Mouse (Mus musculus): Measurements from ENCODE around the gene Pde3a. TPM values are rescaled to one million over a fixed set of nuclear protein-coding genes. Genes with fewer than 3 reads are reported as not detected.

Gene Pde3a
- polyA plus RNA-seq, 1 experiment from 2014 or later, result 2.8 TPM

DNA sequence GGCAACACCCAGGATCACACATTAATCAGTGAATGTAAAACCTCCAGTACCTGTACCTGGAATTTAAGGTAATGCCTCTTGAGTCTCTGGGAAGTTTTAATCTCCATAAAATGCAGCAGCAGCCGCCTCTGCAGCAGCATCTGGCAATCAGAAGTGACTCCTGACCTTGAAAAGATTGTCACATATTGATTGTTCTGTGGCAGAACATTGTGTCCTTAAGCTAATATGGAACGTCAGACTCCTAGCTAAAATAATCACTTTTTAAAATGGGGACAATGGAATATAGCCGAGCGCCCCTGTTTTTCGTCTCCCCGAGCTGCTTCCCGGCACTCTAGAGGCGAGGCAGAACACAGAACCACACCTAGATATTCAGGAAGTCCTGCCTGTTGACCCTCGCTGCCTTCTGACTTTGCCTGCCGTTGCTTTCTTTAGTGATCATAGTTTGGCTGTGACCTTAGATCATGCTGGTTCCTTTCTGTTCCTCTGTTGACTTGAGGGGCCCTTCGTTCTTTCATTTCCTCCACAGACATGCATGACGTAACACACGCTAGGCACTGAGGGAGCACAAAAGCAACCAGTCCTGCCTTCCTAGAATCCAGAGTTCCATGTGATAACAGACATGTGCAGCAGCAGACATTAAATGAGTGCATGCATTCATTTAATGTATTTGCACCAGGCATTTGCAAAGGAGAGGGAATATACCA, 183.4 kb downstream of the Pde3a start:
- H3K4me1 ChIP-seq, result peaks cover 11% of the 10 kb centered on the region
- H3K36me3 ChIP-seq, result no peaks in the 10 kb centered on the region
- H3K4me3 ChIP-seq, result no peak overlapping the region
- H3K27me3 ChIP-seq (replicated peaks), result no peaks in the 10 kb centered on the region
- no peak for ATAC-seq (ENCODE audit: low FRiP score, low read depth)
- WGBS, result 92% methylated on average over 13 of the region's 13 CpGs
- H3K9me3 ChIP-seq, result no peaks in the 10 kb centered on the region
- H3K9ac ChIP-seq, result no peak overlapping the region
- H3K4me2 ChIP-seq (replicated peaks), result no peak overlapping the region
- H3K27ac ChIP-seq, result no peak overlapping the region

DNA sequence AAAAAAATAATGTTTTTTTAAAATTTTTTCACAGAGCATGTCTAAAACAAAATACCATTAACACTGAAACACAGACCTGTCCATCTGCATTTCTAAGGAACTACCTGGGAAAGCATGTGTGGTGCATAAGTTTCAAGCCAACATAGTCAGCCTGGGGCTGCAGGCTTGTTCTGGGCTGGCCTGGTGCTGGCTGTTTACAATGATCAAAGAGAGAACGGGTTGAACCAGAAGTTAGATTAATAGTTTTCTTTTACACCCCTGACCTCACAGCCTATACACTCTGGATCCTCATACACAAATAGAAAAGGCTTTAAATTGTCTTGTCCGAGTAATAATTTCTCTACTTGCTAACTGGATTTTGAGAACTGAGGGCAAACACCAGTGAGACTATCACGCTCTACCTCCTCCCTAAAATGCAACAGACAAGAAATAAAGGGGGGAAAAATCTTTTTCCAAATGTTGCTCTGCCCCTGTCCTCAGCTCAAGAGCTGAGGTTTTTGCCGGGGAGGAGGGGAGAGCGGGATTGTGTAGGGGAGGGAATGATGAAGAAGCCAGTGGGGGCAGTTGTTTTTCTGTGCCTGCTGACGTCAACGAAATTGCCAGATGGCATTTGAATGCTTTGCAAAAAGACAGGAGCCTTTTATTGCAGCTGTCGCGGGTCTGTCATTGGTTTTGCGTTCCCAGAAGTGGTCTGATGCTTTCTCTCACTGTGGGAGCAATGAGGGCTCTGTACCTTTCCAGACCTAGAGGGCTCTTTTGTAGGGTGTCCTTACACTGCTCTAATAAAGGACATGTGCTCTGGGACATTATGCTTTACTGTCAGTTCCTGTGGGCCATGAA, 185.1 kb downstream of the Pde3a start:
- WGBS, result 21% methylated on average over 10 of the region's 10 CpGs
- Histone ChIP-seq H3K4me2 (replicated peaks) (peak overlapping the region; percentile 18; the same call in 1 of the 2 replicates), H3K9ac (no peak overlapping the region), H3K27ac (no peak overlapping the region), H3K9me3 (no peaks in the 10 kb centered on the region), H3K4me1 (peaks cover 11% of the 10 kb centered on the region), H3K27me3 (replicated peaks) (no peaks in the 10 kb centered on the region), H3K36me3 (no peaks in the 10 kb centered on the region), H3K4me3 (no peak overlapping the region)
- ATAC-seq (ENCODE audit: low FRiP score, low read depth), result peak; percentile 84

DNA sequence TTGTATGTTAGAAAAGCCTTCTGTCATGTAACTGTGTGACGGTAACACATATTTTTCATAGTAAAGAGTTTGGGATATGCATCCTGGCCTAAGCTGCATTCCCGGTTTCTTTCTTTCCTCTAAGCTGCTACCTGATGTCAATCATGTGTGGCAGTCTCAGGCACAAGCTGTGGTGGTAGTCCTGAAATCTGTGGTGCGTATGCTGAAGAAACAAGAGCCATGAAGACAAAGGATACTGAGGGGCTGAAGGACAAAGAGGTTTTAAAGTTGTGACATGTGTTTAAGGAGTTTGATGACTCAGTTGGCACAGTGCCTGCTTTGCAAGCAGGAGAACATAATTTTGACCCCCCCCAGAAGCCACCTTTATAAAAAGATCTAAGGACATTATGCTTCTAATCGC, 186.1 kb downstream of the Pde3a start:
- Histone ChIP-seq H3K4me2 (replicated peaks) (no peak overlapping the region), H3K4me3 (no peak overlapping the region), H3K27ac (no peak overlapping the region), H3K9ac (no peak overlapping the region), H3K27me3 (replicated peaks) (no peaks in the 10 kb centered on the region), H3K36me3 (no peaks in the 10 kb centered on the region), H3K4me1 (peaks cover 11% of the 10 kb centered on the region), H3K9me3 (no peaks in the 10 kb centered on the region)
- ATAC-seq (ENCODE audit: low FRiP score, low read depth), result no peak
- 84% methylated on average over 4 of the region's 4 CpGs for WGBS

DNA sequence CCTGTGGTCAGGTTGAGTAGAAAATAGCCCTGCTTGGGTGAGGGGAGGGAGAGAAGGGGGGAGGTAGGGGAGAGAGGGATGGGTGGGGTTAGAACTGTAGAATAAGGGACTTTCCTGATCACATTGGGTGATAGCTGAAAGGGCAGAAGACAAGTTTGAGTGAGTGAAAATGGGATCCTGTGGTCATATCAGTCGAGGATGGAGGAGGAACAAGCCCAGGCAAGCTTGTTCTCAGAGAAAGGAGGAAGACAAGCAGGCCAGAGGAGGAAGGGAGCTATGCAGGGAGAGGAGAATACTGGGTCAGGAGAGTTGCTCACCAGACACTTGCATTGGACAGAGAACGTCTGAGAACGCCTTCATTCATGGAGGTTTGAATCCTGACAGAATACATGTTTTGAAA, 190.9 kb downstream of the Pde3a start:
- H3K27ac ChIP-seq, result no peak overlapping the region
- H3K4me3 ChIP-seq, result no peak overlapping the region
- H3K4me2 ChIP-seq (replicated peaks), result no peak overlapping the region
- no peaks in the 10 kb centered on the region for H3K36me3 ChIP-seq
- H3K9ac ChIP-seq, result no peak overlapping the region
- ATAC-seq (ENCODE audit: low FRiP score, low read depth), result no peak
- H3K27me3 ChIP-seq (replicated peaks), result no peaks in the 10 kb centered on the region
- H3K4me1 ChIP-seq, result no peaks in the 10 kb centered on the region
- H3K9me3 ChIP-seq, result no peaks in the 10 kb centered on the region
- WGBS, result 72% methylated on average over 3 of the region's 3 CpGs

DNA sequence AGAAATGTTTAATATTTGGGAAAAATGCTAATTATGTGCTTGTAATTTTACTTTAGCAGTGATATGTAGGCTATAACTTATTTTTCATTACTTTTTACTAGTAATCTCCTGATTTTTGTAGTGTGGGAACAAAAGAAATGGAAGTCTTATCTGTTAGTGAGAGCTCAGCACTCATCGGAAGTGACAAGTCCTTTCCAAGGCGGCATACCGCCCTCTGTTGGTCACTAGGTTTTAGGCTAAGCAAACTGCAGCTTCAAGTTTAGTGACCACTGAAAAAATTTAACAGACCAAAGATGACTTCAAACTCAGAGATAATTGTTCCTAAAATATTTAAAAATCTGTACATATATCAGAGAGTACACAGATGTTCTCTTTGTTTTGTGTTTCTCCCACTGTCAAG, 198.5 kb downstream of the Pde3a start:
- H3K4me3 ChIP-seq, result no peak overlapping the region
- H3K27ac ChIP-seq, result no peak overlapping the region
- H3K27me3 ChIP-seq (replicated peaks), result no peaks in the 10 kb centered on the region
- H3K9ac ChIP-seq, result no peak overlapping the region
- no peaks in the 10 kb centered on the region for H3K4me1 ChIP-seq
- WGBS, result 13% methylated on average over 3 of the region's 3 CpGs
- H3K36me3 ChIP-seq, result no peaks in the 10 kb centered on the region
- peak; percentile 68 for ATAC-seq (ENCODE audit: low FRiP score, low read depth)
- no peaks in the 10 kb centered on the region for H3K9me3 ChIP-seq
- no peak overlapping the region for H3K4me2 ChIP-seq (replicated peaks)

DNA sequence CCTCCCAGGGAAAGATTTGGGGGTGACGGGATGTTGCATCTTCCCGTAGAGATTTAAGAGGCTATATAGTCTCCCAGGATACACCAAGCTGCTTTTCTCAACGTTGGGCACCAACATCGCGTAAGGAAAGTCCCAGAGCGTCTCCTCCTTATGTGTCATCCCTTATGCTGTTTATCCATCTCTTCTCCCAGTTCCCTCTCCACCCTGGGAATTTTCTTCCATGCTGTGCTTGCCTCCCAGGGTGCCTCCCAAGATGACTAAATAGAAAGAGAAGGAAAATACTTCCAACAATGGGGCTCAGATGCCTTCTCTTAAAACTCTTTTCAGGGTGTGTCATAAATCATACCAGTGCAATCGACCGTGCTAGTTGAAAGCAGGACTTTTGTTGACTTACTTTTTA, 199.8 kb downstream of the Pde3a start:
- H3K27ac ChIP-seq, result no peak overlapping the region
- 54% methylated on average over 8 of the region's 8 CpGs for WGBS
- no peaks in the 10 kb centered on the region for H3K9me3 ChIP-seq
- H3K4me1 ChIP-seq, result no peaks in the 10 kb centered on the region
- H3K4me2 ChIP-seq (replicated peaks), result no peak overlapping the region
- no peak overlapping the region for H3K9ac ChIP-seq
- no peak overlapping the region for H3K4me3 ChIP-seq
- H3K36me3 ChIP-seq, result no peaks in the 10 kb centered on the region
- H3K27me3 ChIP-seq (replicated peaks), result no peaks in the 10 kb centered on the region
- ATAC-seq (ENCODE audit: low FRiP score, low read depth), result no peak

DNA sequence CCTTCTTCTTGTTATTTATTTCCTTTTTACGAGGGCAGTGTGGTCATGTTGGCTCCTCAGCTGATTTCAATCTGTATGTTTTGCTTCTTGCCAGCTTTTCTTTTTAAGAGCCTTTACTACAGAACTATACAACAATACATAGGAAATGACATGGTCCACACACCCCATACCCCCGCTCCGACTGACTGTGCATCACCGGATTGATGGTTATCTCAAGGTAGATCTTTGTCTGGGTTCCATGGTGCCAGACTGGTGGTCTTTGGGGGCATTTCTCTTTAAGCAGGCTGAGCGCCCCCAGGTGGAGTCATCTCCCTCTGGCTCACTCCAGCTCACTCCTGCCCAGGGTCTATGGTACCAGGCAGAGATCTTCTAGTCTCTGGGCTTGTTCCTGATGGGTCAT, 206.3 kb downstream of the Pde3a start:
- no peak overlapping the region for H3K4me2 ChIP-seq (replicated peaks)
- no peaks in the 10 kb centered on the region for H3K9me3 ChIP-seq
- H3K27me3 ChIP-seq (replicated peaks), result no peaks in the 10 kb centered on the region
- ATAC-seq (ENCODE audit: low FRiP score, low read depth), result no peak
- no peak overlapping the region for H3K27ac ChIP-seq
- no peak overlapping the region for H3K4me3 ChIP-seq
- no peak overlapping the region for H3K9ac ChIP-seq
- H3K36me3 ChIP-seq, result no peaks in the 10 kb centered on the region
- no peaks in the 10 kb centered on the region for H3K4me1 ChIP-seq
- WGBS, result 86% methylated on average over 5 of the region's 5 CpGs

DNA sequence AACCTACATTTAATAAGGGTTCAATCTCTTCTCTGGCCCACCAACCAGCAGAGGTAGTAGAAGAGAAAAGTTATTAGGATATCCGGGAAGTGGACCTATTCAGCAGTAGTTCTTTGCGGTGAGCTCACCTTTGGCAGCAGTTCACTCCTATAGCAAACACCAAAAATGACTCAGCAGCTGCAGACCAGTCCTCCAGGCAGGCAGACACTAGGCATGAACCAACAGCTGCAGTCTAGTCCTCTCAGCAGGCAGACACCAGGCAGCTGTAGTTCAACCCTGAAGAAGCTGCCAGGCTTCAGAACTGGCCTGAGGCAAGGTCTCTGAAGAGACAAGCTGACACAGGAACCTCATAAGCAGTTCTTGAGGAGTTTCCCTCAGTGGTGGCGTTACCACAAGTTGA, 207.5 kb downstream of the Pde3a start:
- no peaks in the 10 kb centered on the region for H3K9me3 ChIP-seq
- no peaks in the 10 kb centered on the region for H3K36me3 ChIP-seq
- H3K4me2 ChIP-seq (replicated peaks), result no peak overlapping the region
- H3K4me3 ChIP-seq, result no peak overlapping the region
- H3K27ac ChIP-seq, result no peak overlapping the region
- H3K4me1 ChIP-seq, result no peaks in the 10 kb centered on the region
- no peaks in the 10 kb centered on the region for H3K27me3 ChIP-seq (replicated peaks)
- no peak for ATAC-seq (ENCODE audit: low FRiP score, low read depth)
- 90% methylated on average over 3 of the region's 3 CpGs for WGBS
- H3K9ac ChIP-seq, result no peak overlapping the region

DNA sequence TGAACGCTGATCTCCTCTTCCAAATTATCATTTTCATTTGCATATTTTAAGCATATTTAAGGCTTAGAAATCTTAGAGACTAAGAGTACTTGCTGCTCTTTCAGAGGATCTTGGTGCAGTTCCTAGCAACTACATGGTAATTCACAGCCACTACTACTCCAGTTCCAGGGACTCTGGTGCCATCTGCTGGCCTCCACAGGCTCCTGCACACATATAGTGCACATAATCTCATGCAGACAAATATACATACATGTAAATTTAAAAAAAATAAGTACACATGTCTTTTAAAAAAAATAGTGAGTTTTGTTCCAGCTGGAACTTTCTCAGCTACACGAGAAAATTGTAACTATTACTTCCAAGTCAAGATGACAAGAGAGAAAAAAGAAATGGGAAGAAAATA, 221.2 kb downstream of the Pde3a start:
- Histone ChIP-seq H3K27me3 (replicated peaks) (no peaks in the 10 kb centered on the region), H3K9me3 (no peaks in the 10 kb centered on the region), H3K9ac (no peak overlapping the region), H3K4me1 (no peaks in the 10 kb centered on the region), H3K27ac (no peak overlapping the region), H3K4me2 (replicated peaks) (no peak overlapping the region), H3K4me3 (no peak overlapping the region), H3K36me3 (no peaks in the 10 kb centered on the region)
- ATAC-seq (ENCODE audit: low FRiP score, low read depth), result no peak
- WGBS, result 90% methylated on average over 2 of the region's 2 CpGs

DNA sequence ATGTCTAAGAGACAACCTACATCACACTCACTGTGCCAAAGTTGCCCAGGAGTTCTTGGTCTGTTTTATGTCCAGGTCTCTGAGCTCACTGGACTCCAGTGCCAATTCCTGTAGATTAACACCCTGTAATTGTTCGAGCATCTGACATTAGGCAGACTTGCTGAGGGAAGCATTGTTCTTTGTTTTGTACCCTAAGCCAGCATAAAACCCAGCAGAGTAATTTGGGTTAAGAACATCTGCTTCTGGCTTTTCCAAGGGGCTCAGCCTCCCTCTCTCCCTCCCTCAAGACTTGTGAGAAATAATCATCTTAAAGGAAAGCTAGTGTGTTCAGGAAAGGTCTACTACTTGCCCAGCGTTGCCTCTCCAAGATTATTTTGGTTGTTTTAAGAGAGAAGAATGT, 225.2 kb downstream of the Pde3a start:
- Histone ChIP-seq H3K9ac (no peak overlapping the region), H3K9me3 (no peaks in the 10 kb centered on the region), H3K27ac (no peak overlapping the region), H3K36me3 (no peaks in the 10 kb centered on the region), H3K4me3 (no peak overlapping the region), H3K27me3 (replicated peaks) (no peaks in the 10 kb centered on the region), H3K4me1 (no peaks in the 10 kb centered on the region), H3K4me2 (replicated peaks) (no peak overlapping the region)
- no peak for ATAC-seq (ENCODE audit: low FRiP score, low read depth)
- WGBS, result 68% methylated on average over 2 of the region's 2 CpGs

DNA sequence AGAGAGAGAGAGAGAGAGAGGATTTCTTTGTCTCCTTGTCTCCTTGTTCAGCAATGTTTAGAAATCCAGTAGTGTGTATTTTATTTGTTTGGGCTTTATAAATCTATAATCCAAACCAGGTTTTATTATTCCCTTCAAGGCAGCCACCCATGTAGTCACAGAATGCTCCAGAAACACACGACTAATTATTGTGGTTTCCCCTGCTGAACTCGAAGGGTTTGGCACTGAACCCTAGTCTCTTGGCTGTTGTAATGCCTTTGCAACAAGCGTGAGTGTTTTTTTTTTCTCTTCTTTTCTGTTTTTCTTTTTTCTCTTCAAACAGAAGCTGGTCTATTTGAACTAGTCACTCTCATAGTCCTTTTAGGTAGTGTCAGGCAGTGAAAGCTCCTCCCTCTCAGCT, 225.6 kb downstream of the Pde3a start:
- no peak overlapping the region for H3K9ac ChIP-seq
- H3K36me3 ChIP-seq, result no peaks in the 10 kb centered on the region
- H3K4me1 ChIP-seq, result no peaks in the 10 kb centered on the region
- no peak for ATAC-seq (ENCODE audit: low FRiP score, low read depth)
- H3K27ac ChIP-seq, result no peak overlapping the region
- H3K27me3 ChIP-seq (replicated peaks), result no peaks in the 10 kb centered on the region
- no peak overlapping the region for H3K4me2 ChIP-seq (replicated peaks)
- H3K4me3 ChIP-seq, result no peak overlapping the region
- no peaks in the 10 kb centered on the region for H3K9me3 ChIP-seq
- WGBS, result 64% methylated on average over 3 of the region's 3 CpGs

DNA sequence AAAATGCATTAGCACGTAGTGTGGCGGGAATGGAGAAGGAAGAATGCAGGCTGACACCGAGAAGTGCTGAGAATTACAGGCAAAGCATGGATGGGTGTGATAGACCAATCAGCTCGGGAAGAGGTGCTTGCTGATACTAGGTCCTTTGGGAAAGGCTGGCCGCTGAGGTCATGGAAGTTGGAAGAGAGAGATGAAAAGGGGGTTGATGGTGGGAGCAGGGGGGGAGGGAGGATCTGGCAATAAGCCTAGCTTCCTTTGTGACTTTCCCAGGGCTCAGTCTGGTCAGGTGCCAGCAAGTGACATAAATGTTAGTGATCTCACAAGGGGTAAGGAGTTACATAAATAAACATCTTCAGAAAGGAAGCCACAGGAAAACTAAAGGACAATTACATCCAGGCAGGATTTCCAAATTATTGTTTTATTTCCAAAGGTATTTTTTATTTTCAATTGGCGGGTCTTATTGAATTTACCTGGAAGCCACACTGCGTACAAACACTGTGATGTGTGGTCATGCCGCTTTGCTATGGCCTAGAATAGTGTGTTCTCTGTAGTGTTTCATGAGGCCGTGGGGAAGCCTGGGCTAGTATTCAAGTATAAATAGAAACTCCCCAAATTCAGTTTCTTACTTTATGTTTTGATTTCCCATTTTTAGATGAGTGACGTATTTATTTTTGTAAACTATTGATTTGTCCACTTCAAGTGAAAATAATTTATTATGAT, 236.4 kb downstream of the Pde3a start:
- WGBS, result 60% methylated on average over 10 of the region's 10 CpGs
- Histone ChIP-seq H3K9ac (0 out of 2 replicates have a peak overlapping the region, but pooled peaks have one; percentile 9), H3K27ac (no peak overlapping the region), H3K27me3 (replicated peaks) (no peaks in the 10 kb centered on the region), H3K4me1 (peaks cover 3% of the 10 kb centered on the region; the same call in 1 of the 2 replicates), H3K4me2 (replicated peaks) (no peak overlapping the region), H3K9me3 (no peaks in the 10 kb centered on the region), H3K36me3 (no peaks in the 10 kb centered on the region), H3K4me3 (no peak overlapping the region)
- ATAC-seq (ENCODE audit: low FRiP score, low read depth), result peak; percentile 83; the same call in 1 of the 2 replicates

Data from neural tube, embryonic 12.5 days (tissue).